Mouse (Mus musculus) intestine, embryonic 14.5 days (tissue): ENCODE data around the gene Prkg1. TPM values are rescaled to one million over a fixed set of nuclear protein-coding genes. Genes with fewer than 3 reads are reported as not detected.

ENCODE experiments used
- ATAC-seq: fragments of 200-750 bp; cut with Nextera tagmentation; replicated peaks from 2 replicates; pipeline ENCODE4 v1.8.0; 2017; ENCODE audit warnings: low read depth, moderate number of reproducible peaks, moderate TSS enrichment, moderate library complexity; ENCODE audit not compliant: low FRiP score, low TSS enrichment
- DNase-seq: peaks from one replicate; pipeline ENCODE4 v3.0.0-alpha.2; 2018; ENCODE audit warnings: low spot score
- H3K27ac ChIP-seq: fragments of 300-500 bp; sonication (generic); 2 replicates; pipeline ENCODE4 v1.5.1; 2014; ENCODE audit warnings: low read depth, mild to moderate bottlenecking, control low read depth
- H3K27me3 ChIP-seq: fragments of 300-500 bp; sonication (generic); replicated peaks from 2 replicates; pipeline ENCODE4 v1.6.1; 2014; ENCODE audit warnings: low read length, control low read depth; ENCODE audit not compliant: control insufficient read depth, insufficient read depth
- H3K36me3 ChIP-seq: fragments of 300-500 bp; sonication (generic); 2 replicates; pipeline ENCODE4 v1.6.1; 2014; ENCODE audit warnings: low read length, control low read depth; ENCODE audit not compliant: control insufficient read depth, insufficient read depth
- H3K4me1 ChIP-seq: fragments of 300-500 bp; sonication (generic); replicated peaks from 2 replicates; pipeline ENCODE4 v1.6.1; 2014; ENCODE audit warnings: low read length, control low read depth, mixed read lengths; ENCODE audit not compliant: control insufficient read depth, insufficient read depth
- H3K4me2 ChIP-seq: fragments of 300-500 bp; sonication (generic); 2 replicates; pipeline ENCODE4 v1.6.1; 2014; ENCODE audit warnings: low read length
- H3K4me3 ChIP-seq: fragments of 300-500 bp; sonication (generic); 2 replicates; pipeline ENCODE4 v1.5.1; 2014; ENCODE audit warnings: low read depth, low read length, control low read depth, mixed read lengths
- H3K9ac ChIP-seq: fragments of 300-500 bp; sonication (generic); 2 replicates; pipeline ENCODE4 v1.6.1; 2014; ENCODE audit warnings: mild to moderate bottlenecking, low read length
- H3K9me3 ChIP-seq: fragments of 300-500 bp; sonication (generic); 2 replicates; pipeline ENCODE4 v1.6.1; 2016; ENCODE audit warnings: low read length, control low read depth; ENCODE audit not compliant: control insufficient read depth
- WGBS: fragments of 180-500 bp; shearing (Covaris S2); extraction: QIAGEN DNeasy Blood & Tissue Kit; methylation state at CpG from one replicate; pipeline ENCODE4 v1.1.7; 2014; 5-methylcytosine and 5-hydroxymethylcytosine counted together
- polyA plus RNA-seq: library from polyadenylated mRNA; unstranded; fragments of >200 nt; fragmentation: Nextera tagmentation; extraction: Ambion mirVana; gene quantifications from 2 replicates; pipeline ENCODE4 v1.2.1, GENCODE M21; 2014

Gene Prkg1
- polyA plus RNA-seq, 1 experiment from 2014 or later, result 14.2 TPM

- Histone ChIP-seq H3K4me2 (no peak overlapping the region), H3K9ac (no peak overlapping the region)
- 78% methylated on average over 6 of the region's 6 CpGs for WGBS
These were observed 1076.9 kb downstream of the Prkg1 start for GRCm38 (mm10) chr19:30687942-30688341.

GRCm38 (mm10) chr19:30676308-30676707, 1088.5 kb downstream of the Prkg1 start:
- no peak overlapping the region for H3K4me3 ChIP-seq
- ATAC-seq, result no peak
- no peak for DNase-seq

More at GRCm38 (mm10) chr19:30687942-30688341, 1076.9 kb downstream of the Prkg1 start:
- Histone ChIP-seq H3K36me3 (no peaks in the 10 kb centered on the region), H3K4me1 (no peaks in the 10 kb centered on the region), H3K27ac (no peak overlapping the region), H3K4me3 (no peak overlapping the region), H3K27me3 (no peaks in the 10 kb centered on the region), H3K9me3 (no peaks in the 10 kb centered on the region)
- DNase-seq (no peak), ATAC-seq (no peak)

DNA sequence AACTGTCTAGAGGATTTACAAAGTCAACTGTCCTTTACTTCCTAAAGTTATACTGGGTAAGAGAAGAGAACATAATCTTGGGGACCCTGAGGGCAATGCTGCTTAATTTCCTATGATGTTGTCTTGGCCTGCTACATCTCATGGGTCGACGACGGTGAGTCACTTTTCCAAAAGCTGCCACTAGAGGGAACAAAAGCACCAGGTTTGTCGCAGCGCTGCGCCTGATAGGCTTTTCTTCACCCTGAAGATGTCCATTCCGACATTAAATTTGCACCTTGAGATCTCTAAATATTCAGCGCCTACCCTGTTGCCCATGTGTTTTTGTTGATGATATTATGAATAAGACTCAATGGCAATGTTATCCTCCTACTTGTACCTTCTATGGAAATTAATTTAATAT, 1100.6 kb downstream of the Prkg1 start:
- WGBS, result 9% methylated on average over 8 of the region's 8 CpGs
- Histone ChIP-seq H3K4me2 (no peak overlapping the region), H3K4me3 (no peak overlapping the region), H3K27ac (no peak overlapping the region), H3K9me3 (no peaks in the 10 kb centered on the region), H3K27me3 (no peaks in the 10 kb centered on the region), H3K4me1 (no peaks in the 10 kb centered on the region), H3K36me3 (no peaks in the 10 kb centered on the region), H3K9ac (no peak overlapping the region)
- DNase-seq (peak; percentile 76), ATAC-seq (no peak)

More at GRCm38 (mm10) chr19:30676308-30676707, 1088.5 kb downstream of the Prkg1 start:
- Histone ChIP-seq H3K4me2 (no peak overlapping the region), H3K27me3 (no peaks in the 10 kb centered on the region), H3K4me1 (no peaks in the 10 kb centered on the region), H3K9me3 (no peaks in the 10 kb centered on the region), H3K27ac (no peak overlapping the region), H3K36me3 (no peaks in the 10 kb centered on the region), H3K9ac (no peak overlapping the region)
- 82% methylated on average over 8 of the region's 8 CpGs for WGBS

GRCm38 (mm10) chr19:30642629-30643170, 1122.1 kb downstream of the Prkg1 start:
- H3K4me2 ChIP-seq, result no peak overlapping the region
- WGBS, result 53% methylated on average over 5 of the region's 5 CpGs
- H3K4me1 ChIP-seq, result no peaks in the 10 kb centered on the region
- H3K4me3 ChIP-seq, result no peak overlapping the region
- H3K27me3 ChIP-seq, result no peaks in the 10 kb centered on the region
- no peaks in the 10 kb centered on the region for H3K36me3 ChIP-seq
- H3K9ac ChIP-seq, result no peak overlapping the region
- no peak for DNase-seq
- no peak overlapping the region for H3K27ac ChIP-seq
- no peaks in the 10 kb centered on the region for H3K9me3 ChIP-seq
- no peak for ATAC-seq

- no peaks in the 10 kb centered on the region for H3K36me3 ChIP-seq
- H3K4me1 ChIP-seq, result no peaks in the 10 kb centered on the region
- no peaks in the 10 kb centered on the region for H3K9me3 ChIP-seq
- no peak for DNase-seq
- no peak overlapping the region for H3K4me2 ChIP-seq
- WGBS, result 88% methylated on average over 8 of the region's 8 CpGs
- H3K27ac ChIP-seq, result no peak overlapping the region
- ATAC-seq, result no peak
- H3K4me3 ChIP-seq, result no peak overlapping the region
- no peak overlapping the region for H3K9ac ChIP-seq
- H3K27me3 ChIP-seq, result no peaks in the 10 kb centered on the region
These were observed 1127.4 kb downstream of the Prkg1 start for GRCm38 (mm10) chr19:30637471-30637870.

- Histone ChIP-seq H3K27me3 (no peaks in the 10 kb centered on the region), H3K4me3 (no peak overlapping the region), H3K27ac (no peak overlapping the region), H3K9ac (no peak overlapping the region), H3K4me2 (no peak overlapping the region), H3K4me1 (no peaks in the 10 kb centered on the region), H3K9me3 (no peaks in the 10 kb centered on the region), H3K36me3 (no peaks in the 10 kb centered on the region)
- WGBS, result 40% methylated on average over 3 of the region's 3 CpGs
- DNase-seq (no peak), ATAC-seq (no peak)
These were observed 1133.8 kb downstream of the Prkg1 start for GRCm38 (mm10) chr19:30631051-30631450.

DNA sequence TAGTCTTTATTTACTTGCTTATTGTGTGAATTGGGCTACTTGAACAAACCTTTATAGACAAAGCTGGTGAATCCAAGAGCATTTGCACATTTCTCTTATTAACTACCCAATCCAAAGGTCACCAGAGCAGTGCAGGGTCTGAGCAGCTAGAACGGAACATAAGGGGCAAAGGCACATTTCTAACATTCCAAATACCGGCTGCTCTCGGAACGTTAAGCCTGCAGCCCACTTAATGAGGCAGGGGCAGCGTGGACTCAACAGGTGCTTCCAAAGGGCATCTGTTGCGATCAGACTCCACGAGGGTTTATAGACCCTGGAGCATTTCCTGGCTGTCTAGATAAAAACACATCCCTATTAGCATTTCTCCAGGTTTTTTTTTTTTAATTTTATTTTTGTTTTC, 1138.8 kb downstream of the Prkg1 start:
- ATAC-seq (no peak), DNase-seq (no peak)
- no peaks in the 10 kb centered on the region for H3K27me3 ChIP-seq
- no peaks in the 10 kb centered on the region for H3K9me3 ChIP-seq
- no peaks in the 10 kb centered on the region for H3K36me3 ChIP-seq
- H3K4me1 ChIP-seq, result no peaks in the 10 kb centered on the region
- no peak overlapping the region for H3K9ac ChIP-seq
- WGBS, result 25% methylated on average over 7 of the region's 7 CpGs
- H3K4me3 ChIP-seq, result no peak overlapping the region
- no peak overlapping the region for H3K27ac ChIP-seq
- no peak overlapping the region for H3K4me2 ChIP-seq

DNA sequence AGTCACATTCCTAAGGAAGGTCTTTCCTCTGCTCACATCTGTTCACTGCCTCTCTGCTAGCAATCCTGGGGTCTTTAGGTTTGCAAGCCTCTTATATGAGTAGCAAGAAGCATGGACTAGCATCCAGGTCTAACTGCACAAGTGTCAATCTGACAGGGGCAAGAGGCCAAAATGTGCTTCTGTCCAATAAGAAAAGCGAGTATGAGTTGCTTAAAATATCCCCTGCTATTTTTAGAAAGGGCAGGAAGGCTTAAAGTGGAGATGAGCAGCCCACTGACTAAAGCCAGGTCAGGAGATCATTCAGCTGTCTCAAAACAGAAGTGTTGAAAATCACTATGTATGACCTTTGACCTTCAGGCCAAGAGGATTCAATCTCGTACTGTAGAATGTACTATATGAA, 1139.4 kb downstream of the Prkg1 start:
- Histone ChIP-seq H3K27ac (no peak overlapping the region), H3K27me3 (no peaks in the 10 kb centered on the region), H3K4me2 (no peak overlapping the region), H3K36me3 (no peaks in the 10 kb centered on the region), H3K4me3 (no peak overlapping the region), H3K4me1 (no peaks in the 10 kb centered on the region), H3K9ac (no peak overlapping the region), H3K9me3 (no peaks in the 10 kb centered on the region)
- no peak for ATAC-seq
- DNase-seq, result no peak
- 47% methylated on average over 2 of the region's 2 CpGs for WGBS

GRCm38 (mm10) chr19:30623620-30624019, 1141.2 kb downstream of the Prkg1 start:
- Histone ChIP-seq H3K36me3 (no peaks in the 10 kb centered on the region), H3K27me3 (no peaks in the 10 kb centered on the region), H3K27ac (no peak overlapping the region), H3K9me3 (no peaks in the 10 kb centered on the region), H3K4me3 (no peak overlapping the region), H3K4me1 (no peaks in the 10 kb centered on the region), H3K4me2 (no peak overlapping the region), H3K9ac (no peak overlapping the region)
- DNase-seq, result no peak
- no peak for ATAC-seq
- WGBS, result 40% methylated on average over 7 of the region's 7 CpGs
